Mouse (Mus musculus) MEL (cell line): ENCODE measurements around the gene Ruvbl2. TPM values are rescaled to one million over a fixed set of nuclear protein-coding genes. Genes with fewer than 3 reads are reported as not detected.

Experiments used
- DNase-seq: peaks from one replicate; pipeline ENCODE4 v3.0.0; 2011; ENCODE audit warnings: low read depth, low spot score
- H3K27ac ChIP-seq: 2 replicates; pipeline ENCODE4 v1.5.1; 2012; ENCODE audit warnings: low read depth, mild to moderate bottlenecking, control low read depth, low read length, moderate library complexity; ENCODE audit not compliant: control insufficient read depth
- H3K27me3 ChIP-seq, 2 experiments: fragments of 150-350 bp in 1 of 2; sonication (generic) in 1 of 2; 2 replicates each; pipeline ENCODE4 v1.6.1; 2012; ENCODE audit warnings: low read length in 2 of 2, mild to moderate bottlenecking in 2 of 2, improper control_type of control experiment in 1 of 2, moderate library complexity in 1 of 2; ENCODE audit not compliant: insufficient read depth in 2 of 2, control insufficient read depth in 1 of 2
- H3K36me3 ChIP-seq, 2 experiments: 2 replicates each; pipeline ENCODE4 v1.6.1; 2012 to 2014; ENCODE audit warnings: low read length in 2 of 2, improper control_type of control experiment in 1 of 2, inconsistent platforms in 1 of 2, mild to moderate bottlenecking in 1 of 2; ENCODE audit not compliant: insufficient read depth in 2 of 2, control insufficient read depth in 1 of 2
- H3K4me1 ChIP-seq, 2 experiments: fragments of 150-350 bp in 1 of 2; sonication (generic) in 1 of 2; 2 replicates each; pipeline ENCODE4 v1.6.1; 2012; ENCODE audit warnings: low read length in 2 of 2, improper control_type of control experiment in 1 of 2, mild to moderate bottlenecking in 1 of 2; ENCODE audit not compliant: insufficient read depth in 2 of 2, control insufficient read depth in 1 of 2
- H3K4me3 ChIP-seq, 2 experiments: fragments of 150-350 bp in 1 of 2; sonication (generic) in 1 of 2; 2 replicates each; pipeline ENCODE4 v1.5.1; 2012; ENCODE audit warnings: low read depth in 2 of 2, low read length in 2 of 2, mild to moderate bottlenecking in 2 of 2, moderate library complexity in 2 of 2, control low read depth in 1 of 2, improper control_type of control experiment in 1 of 2; ENCODE audit not compliant: control insufficient read depth in 1 of 2, insufficient read depth in 1 of 2
- H3K79me2 ChIP-seq: 2 replicates; pipeline ENCODE4 v1.6.1; 2012; ENCODE audit warnings: mild to moderate bottlenecking, low read length, moderate library complexity; ENCODE audit not compliant: control insufficient read depth, poor library complexity, insufficient read depth
- H3K9ac ChIP-seq: 2 replicates; pipeline ENCODE4 v1.6.1; 2012; ENCODE audit warnings: low read depth, mild to moderate bottlenecking, control low read depth, low read length, moderate library complexity; ENCODE audit not compliant: control insufficient read depth, poor library complexity, severe bottlenecking
- H3K9me3 ChIP-seq: fragments of 150-350 bp; sonication (generic); replicated peaks from 2 replicates; pipeline ENCODE4 v1.6.1; 2012; ENCODE audit warnings: mild to moderate bottlenecking, low read length, improper control_type of control experiment, moderate library complexity; ENCODE audit not compliant: insufficient read depth
- CHD1 ChIP-seq: IDR thresholded peaks from 2 replicates; pipeline ENCODE4 v1.6.1; 2012; ENCODE audit warnings: low read depth, mild to moderate bottlenecking, inconsistent platforms, low read length, improper control_type of control experiment
- CHD2 ChIP-seq: IDR thresholded peaks from 2 replicates; pipeline ENCODE4 v1.6.1; 2011; ENCODE audit warnings: low read length, improper control_type of control experiment
- CTCF ChIP-seq, 3 experiments: IDR thresholded peaks in 2 of 3; conservative IDR thresholded peaks in 1 of 3; 2 replicates each; pipeline ENCODE4 v1.5.1; 2011 to 2012; ENCODE audit warnings: low read length in 3 of 3, low read depth in 2 of 3, mild to moderate bottlenecking in 2 of 3, improper control_type of control experiment in 1 of 3, inconsistent platforms in 1 of 3, mixed read lengths in 1 of 3, moderate library complexity in 1 of 3; ENCODE audit not compliant: control insufficient read depth in 1 of 3, insufficient read depth in 1 of 3, poor library complexity in 1 of 3, severe bottlenecking in 1 of 3
- E2F4 ChIP-seq: IDR thresholded peaks from 2 replicates; pipeline ENCODE4 v1.6.1; 2011; ENCODE audit warnings: low read depth, low read length, improper control_type of control experiment, borderline replicate concordance
- ELF1 ChIP-seq: IDR thresholded peaks from 2 replicates; pipeline ENCODE4 v1.6.1; 2014; ENCODE audit warnings: low read depth, mild to moderate bottlenecking, inconsistent platforms, low read length, improper control_type of control experiment, moderate library complexity
- ETS1 ChIP-seq: IDR thresholded peaks from 2 replicates; pipeline ENCODE4 v1.6.1; 2012; ENCODE audit warnings: low read depth, mild to moderate bottlenecking, inconsistent platforms, low read length, improper control_type of control experiment, moderate library complexity
- GABPA ChIP-seq: IDR thresholded peaks from 2 replicates; pipeline ENCODE4 v1.6.1; 2012; ENCODE audit warnings: low read depth, mild to moderate bottlenecking, inconsistent platforms, low read length, improper control_type of control experiment, moderate library complexity
- GATA1 ChIP-seq: IDR thresholded peaks from 2 replicates; pipeline ENCODE4 v1.6.1; 2011; ENCODE audit warnings: low read depth, low read length, improper control_type of control experiment
- HCFC1 ChIP-seq: IDR thresholded peaks from 2 replicates; pipeline ENCODE4 v1.6.1; 2012; ENCODE audit warnings: low read depth, mild to moderate bottlenecking, inconsistent platforms, low read length, improper control_type of control experiment, moderate library complexity
- JUND ChIP-seq: IDR thresholded peaks from 2 replicates; pipeline ENCODE4 v1.6.1; 2011; ENCODE audit warnings: low read depth, mild to moderate bottlenecking, improper control_type of control experiment, low read length
- KAT2A ChIP-seq: conservative IDR thresholded peaks from 2 replicates; pipeline ENCODE4 v1.6.1; 2012; ENCODE audit warnings: low read depth, low read length, improper control_type of control experiment, inconsistent platforms
- MAFK ChIP-seq: IDR thresholded peaks from 2 replicates; pipeline ENCODE4 v1.6.1; 2011; ENCODE audit warnings: low read depth, mild to moderate bottlenecking, low read length, improper control_type of control experiment, borderline replicate concordance
- MAX ChIP-seq: IDR thresholded peaks from 2 replicates; pipeline ENCODE4 v1.6.1; 2011; ENCODE audit warnings: low read length, improper control_type of control experiment
- MAZ ChIP-seq: IDR thresholded peaks from 2 replicates; pipeline ENCODE4 v1.6.1; 2012; ENCODE audit warnings: low read depth, mild to moderate bottlenecking, inconsistent platforms, low read length, improper control_type of control experiment
- MEF2A ChIP-seq: IDR thresholded peaks from 2 replicates; pipeline ENCODE4 v1.6.1; 2014; ENCODE audit warnings: low read depth, mild to moderate bottlenecking, inconsistent platforms, low read length, improper control_type of control experiment; ENCODE audit not compliant: poor library complexity, insufficient replicate concordance, severe bottlenecking; ENCODE audit errors: extremely low read depth
- MYB ChIP-seq: IDR thresholded peaks from 2 replicates; pipeline ENCODE4 v1.6.1; 2011; ENCODE audit warnings: mild to moderate bottlenecking, low read depth, low read length, improper control_type of control experiment
- MYC ChIP-seq: IDR thresholded peaks from 2 replicates; pipeline ENCODE4 v1.6.1; 2011; ENCODE audit warnings: low read depth, mild to moderate bottlenecking, low read length, improper control_type of control experiment, moderate library complexity
- NRF1 ChIP-seq: IDR thresholded peaks from 2 replicates; pipeline ENCODE4 v1.6.1; 2014; ENCODE audit warnings: low read depth, mild to moderate bottlenecking, inconsistent platforms, low read length, improper control_type of control experiment, moderate library complexity; ENCODE audit not compliant: poor library complexity, insufficient read depth, severe bottlenecking
- POLR2A ChIP-seq, 2 experiments: IDR thresholded peaks; 2 replicates each; pipeline ENCODE4 v1.6.1; 2011 to 2012; ENCODE audit warnings: low read length in 2 of 2, mild to moderate bottlenecking in 2 of 2, control low read depth in 1 of 2, improper control_type of control experiment in 1 of 2, low read depth in 1 of 2, moderate library complexity in 1 of 2; ENCODE audit not compliant: control insufficient read depth in 1 of 2, insufficient read depth in 1 of 2, poor library complexity in 1 of 2
- POLR2AphosphoS2 ChIP-seq: IDR thresholded peaks from 2 replicates; pipeline ENCODE4 v1.6.1; 2011; ENCODE audit warnings: low read length, improper control_type of control experiment
- POLR2AphosphoS5 ChIP-seq: IDR thresholded peaks from 2 replicates; pipeline ENCODE4 v1.6.1; 2012; ENCODE audit warnings: low read depth, borderline replicate concordance, mild to moderate bottlenecking, inconsistent platforms, low read length, moderate library complexity, mixed read lengths
- RAD21 ChIP-seq: IDR thresholded peaks from 2 replicates; pipeline ENCODE4 v1.6.1; 2011; ENCODE audit warnings: mild to moderate bottlenecking, low read depth, low read length, improper control_type of control experiment
- RCOR1 ChIP-seq: IDR thresholded peaks from 2 replicates; pipeline ENCODE4 v1.6.1; 2012; ENCODE audit warnings: low read depth, mild to moderate bottlenecking, inconsistent platforms, low read length, improper control_type of control experiment
- SIN3A ChIP-seq: IDR thresholded peaks from 2 replicates; pipeline ENCODE4 v1.6.1; 2012; ENCODE audit warnings: low read length, improper control_type of control experiment, inconsistent platforms
- SMC3 ChIP-seq: IDR thresholded peaks from 2 replicates; pipeline ENCODE4 v1.6.1; 2011; ENCODE audit warnings: low read depth, low read length, improper control_type of control experiment
- TAL1 ChIP-seq: IDR thresholded peaks from 2 replicates; pipeline ENCODE4 v1.6.1; 2012; ENCODE audit warnings: mild to moderate bottlenecking, inconsistent platforms, low read length, moderate library complexity, mixed read lengths
- TBP ChIP-seq: IDR thresholded peaks from 2 replicates; pipeline ENCODE4 v1.8.0; 2011; ENCODE audit warnings: low read depth, low read length, improper control_type of control experiment
- USF1 ChIP-seq: IDR thresholded peaks from 2 replicates; pipeline ENCODE4 v1.6.1; 2014; ENCODE audit warnings: low read depth, mild to moderate bottlenecking, inconsistent platforms, low read length, improper control_type of control experiment, moderate library complexity
- USF2 ChIP-seq, 2 experiments: IDR thresholded peaks; 2 replicates each; pipeline ENCODE4 v1.6.1; 2011 to 2012; ENCODE audit warnings: improper control_type of control experiment in 2 of 2, low read length in 2 of 2, borderline replicate concordance in 1 of 2, inconsistent platforms in 1 of 2, low read depth in 1 of 2, mild to moderate bottlenecking in 1 of 2; ENCODE audit not compliant: insufficient read depth in 1 of 2
- ZC3H11A ChIP-seq: IDR thresholded peaks from 2 replicates; pipeline ENCODE4 v1.6.1; 2012; ENCODE audit warnings: low read depth, mild to moderate bottlenecking, inconsistent platforms, low read length, improper control_type of control experiment
- ZKSCAN1 ChIP-seq: IDR thresholded peaks from 2 replicates; pipeline ENCODE4 v1.6.1; 2012; ENCODE audit warnings: low read depth, mild to moderate bottlenecking, inconsistent platforms, low read length, improper control_type of control experiment, moderate library complexity
- ZMIZ1 ChIP-seq: IDR thresholded peaks from 2 replicates; pipeline ENCODE4 v1.6.1; 2012; ENCODE audit warnings: low read depth, mild to moderate bottlenecking, inconsistent platforms, low read length, improper control_type of control experiment, moderate library complexity
- ZNF384 ChIP-seq: IDR thresholded peaks from 2 replicates; pipeline ENCODE4 v1.6.1; 2012; ENCODE audit warnings: low read depth, mild to moderate bottlenecking, inconsistent platforms, low read length, improper control_type of control experiment
- polyA plus RNA-seq, 2 experiments: library from polyadenylated mRNA; stranded (reverse) in 1 of 2; unstranded in 1 of 2; fragments of >175 nt in 1 of 2; fragments of >200 nt in 1 of 2; gene quantifications; 2 replicates each; pipeline versions ENCODE4 v1.2.1 to v1.2.4; 2012; ENCODE audit warnings: low replicate concordance in 2 of 2, low read depth in 1 of 2; ENCODE audit not compliant: insufficient read length in 2 of 2, insufficient read depth in 1 of 2, missing spikeins in 1 of 2
- total RNA-seq: library from RNA; depleted of rRNA; stranded (reverse); fragments of 300-350 nt; gene quantifications from 2 replicates; pipeline ENCODE4 v1.2.3, GENCODE M21; 2012

Ruvbl2 gene
- total and polyA plus RNA-seq, 3 experiments = 434 to 758 TPM; not detected in 1

- Histone ChIP-seq H3K27ac (no peak overlapping the region), H3K4me3 (no peak overlapping the region), H3K9me3 (no peaks in the 10 kb centered on the region), H3K36me3 (peaks cover 25 to 66% of the 10 kb centered on the region in 2 experiments), H3K79me2 (peaks cover 12% of the 10 kb centered on the region), H3K27me3 (no peaks in the 10 kb centered on the region), H3K9ac (no peak overlapping the region), H3K4me1 (no peaks in the 10 kb centered on the region)
- TF ChIP-seq CHD2 (no peak), GATA1 (no peak), JUND (no peak), RAD21 (no peak), KAT2A (no peak), RCOR1 (no peak), USF1 (peak; percentile 44; the same call in 1 of the 2 replicates), MYB (no peak), MAX (peak; percentile 35; the same call in 1 of the 2 replicates), MAZ (no peak), TAL1 (no peak), CHD1 (no peak), HCFC1 (no peak), MEF2A (no peak), SIN3A (no peak), ELF1 (no peak), ZMIZ1 (no peak), ZKSCAN1 (no peak), POLR2AphosphoS2 (no peak), TBP (no peak), ZNF384 (no peak), USF2 (IDR thresholded peaks at IDR 0.05; ENCODE audit: borderline replicate concordance in 1 of 2, insufficient read depth in 1 of 2, low read depth in 1 of 2, low read length in 2 of 2) (no peak), SMC3 (no peak), POLR2A (IDR thresholded peaks at IDR 0.05; ENCODE audit: control insufficient read depth in 1 of 2, insufficient read depth in 1 of 2, low read depth in 1 of 2, low read length in 2 of 2, poor library complexity in 1 of 2) (0 out of 4 replicates have a peak, but pooled peaks of 1 of the 2 experiments have one; percentile 32), GABPA (no peak), MAFK (no peak), E2F4 (no peak), ZC3H11A (no peak), MYC (0 out of 2 replicates have a peak, but pooled peaks have one; percentile 18), ETS1 (no peak), CTCF (IDR thresholded peaks at IDR 0.05 in 2 of 3, conservative IDR thresholded peaks at IDR 0.05 in 1 of 3; ENCODE audit: control insufficient read depth in 1 of 3, insufficient read depth in 1 of 3, low read depth in 2 of 3, low read length in 3 of 3, poor library complexity in 1 of 3, severe bottlenecking in 1 of 3) (peak; percentile 32 to 49 (median 49); a peak in 4 of 6 replicates), POLR2AphosphoS5 (no peak), NRF1 (no peak)
- peak; percentile 57 for DNase-seq
These were observed 51.8 kb downstream of the Ruvbl2 start for GRCm38 (mm10) chr7:45386077-45386476.
